Mouse (Mus musculus) monocyte, adult 2 months (primary cell): ENCODE data around the gene Bmp6.

Experiments used
- DNase-seq, 2 experiments: peaks; one replicate each; pipeline ENCODE4 v3.0.0; 2022; ENCODE audit warnings: low spot score in 2 of 2, low read depth in 1 of 2

Gene Bmp6

GRCm38 (mm10) chr13:38539192-38539900 is 194.4 kb downstream of the Bmp6 start:
- DNase-seq = no peak

- no peak for DNase-seq
These were observed 198.7 kb downstream of the Bmp6 start for GRCm38 (mm10) chr13:38543455-38544125.

GRCm38 (mm10) chr13:38544769-38545445 is 200.0 kb downstream of the Bmp6 start:
- DNase-seq = no peak

GRCm38 (mm10) chr13:38545460-38545859 is 200.6 kb downstream of the Bmp6 start:
- no peak for DNase-seq

- DNase-seq = no peak
These were observed 201.8 kb downstream of the Bmp6 start for GRCm38 (mm10) chr13:38546754-38547153.

- DNase-seq = no peak
These were observed 202.8 kb downstream of the Bmp6 start for GRCm38 (mm10) chr13:38547717-38548116.

- no peak for DNase-seq
These were observed 203.8 kb downstream of the Bmp6 start for GRCm38 (mm10) chr13:38548681-38549080.
